8 mouse cellular contexts compared by ENCODE assay signal in the genomic region with DNA sequence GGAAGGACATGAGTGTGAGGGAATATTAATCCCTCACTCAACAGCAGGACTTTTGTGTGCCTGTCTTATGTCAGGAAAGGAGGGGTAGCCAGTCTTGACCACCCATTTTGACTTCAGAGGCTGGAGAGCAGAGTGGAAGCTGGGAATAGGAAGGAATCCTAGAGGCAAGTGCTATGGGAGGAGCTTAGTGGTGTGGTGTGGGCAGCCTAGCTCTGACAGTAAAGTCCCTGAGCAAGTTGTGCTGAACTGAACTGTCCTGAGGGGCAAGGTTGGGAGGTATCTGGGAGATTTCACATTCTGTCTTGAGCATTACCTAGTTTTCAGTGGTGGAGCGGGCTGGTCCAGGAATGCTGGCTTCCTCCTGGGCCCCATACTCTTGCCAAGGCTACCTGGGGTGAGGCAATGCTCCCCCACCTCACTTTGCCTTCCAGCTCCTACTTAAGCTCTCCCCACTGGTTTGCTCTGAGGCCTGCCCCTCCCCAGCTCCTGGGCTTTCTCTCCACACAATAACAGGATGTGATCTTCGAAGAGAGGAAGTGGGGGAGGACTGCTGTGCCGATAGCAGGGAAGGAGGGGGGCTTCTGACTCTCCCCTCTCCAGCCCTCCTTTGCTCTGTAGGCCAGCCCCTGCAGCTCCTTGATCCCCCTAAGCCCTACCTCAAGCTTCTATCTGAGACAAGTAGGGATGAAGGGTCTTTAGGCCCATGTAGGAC. TPM values are rescaled to one million over a fixed set of nuclear protein-coding genes. Genes with fewer than 3 reads are reported as not detected.
DNase-seq lines count a peak whose midpoint lies in the region; ATAC-seq and TF ChIP-seq lines count a peak whose summit lies in the region.

No protein-coding gene starts in this region.

- H3K9me3 ChIP-seq in hindbrain, embryonic 10.5 days, result no peaks in the 10 kb centered on the region
- H3K9me3 ChIP-seq in hindbrain, embryonic 16.5 days (ENCODE audit: control insufficient read depth, low read length), result no peaks in the 10 kb centered on the region
- no peaks in the 10 kb centered on the region for H3K9me3 ChIP-seq in limb, embryonic 12.5 days
- no peaks in the 10 kb centered on the region for H3K9me3 ChIP-seq in stomach, embryonic 16.5 days (replicated peaks; ENCODE audit: control insufficient read depth, low read length)

- no peak for TF ChIP-seq CTCF in cerebellum, adult 2 months (IDR thresholded peaks at IDR 0.05; ENCODE audit: borderline replicate concordance, insufficient read depth, low read depth, low read length)

- H3K4me3 ChIP-seq in hindbrain, embryonic 10.5 days, result no peak overlapping the region
- no peak overlapping the region for H3K4me3 ChIP-seq in hindbrain, embryonic 16.5 days (ENCODE audit: low read length)
- H3K4me3 ChIP-seq in limb, embryonic 12.5 days (replicated peaks), result no peak overlapping the region
- no peak overlapping the region for H3K4me3 ChIP-seq in stomach, embryonic 16.5 days (replicated peaks; ENCODE audit: low read length)
- H3K4me3 ChIP-seq in cerebellum, adult 2 months (replicated peaks; ENCODE audit: insufficient read depth, low read depth, low read length), result no peak overlapping the region

- TF ChIP-seq POLR2A in cerebellum, adult 2 months (IDR thresholded peaks at IDR 0.05; ENCODE audit: borderline replicate concordance, insufficient read depth, low read length), result no peak

- ATAC-seq in hindbrain, embryonic 16.5 days, result no peak
- peak; percentile 19; the same call in 1 of the 2 replicates for ATAC-seq in limb, embryonic 12.5 days (ENCODE audit: insufficient number of reproducible peaks, insufficient read depth, low FRiP score, low TSS enrichment, low read depth)
- ATAC-seq in stomach, embryonic 16.5 days (ENCODE audit: insufficient read depth, low FRiP score), result peak; percentile 31; the same call in 1 of the 2 replicates

- H3K27ac ChIP-seq in hindbrain, embryonic 10.5 days, result peak overlapping the region; percentile 29; the same call in 1 of the 2 replicates
- H3K27ac ChIP-seq in hindbrain, embryonic 16.5 days (ENCODE audit: low read depth, low read length), result no peak overlapping the region
- no peak overlapping the region for H3K27ac ChIP-seq in limb, embryonic 12.5 days
- peak overlapping the region; percentile 22 for H3K27ac ChIP-seq in stomach, embryonic 16.5 days (ENCODE audit: low read length)
- H3K27ac ChIP-seq in cerebellum, adult 2 months (ENCODE audit: insufficient read depth, low read length), result no peak overlapping the region

- peaks cover 26% of the 10 kb centered on the region for H3K4me1 ChIP-seq in hindbrain, embryonic 10.5 days (replicated peaks)
- H3K4me1 ChIP-seq in hindbrain, embryonic 16.5 days (ENCODE audit: control insufficient read depth, insufficient read depth, low read depth, low read length), result peaks cover 15% of the 10 kb centered on the region
- peaks cover 9% of the 10 kb centered on the region; the same call in 1 of the 2 replicates for H3K4me1 ChIP-seq in limb, embryonic 12.5 days (replicated peaks)
- H3K4me1 ChIP-seq in stomach, embryonic 16.5 days (ENCODE audit: control insufficient read depth, insufficient read depth, low read length), result 0 out of 2 replicates have a peak, but pooled peaks cover 5% of the 10 kb centered on the region
- H3K4me1 ChIP-seq in cerebellum, adult 2 months (ENCODE audit: control insufficient read depth, insufficient read depth, low read length), result no peaks in the 10 kb centered on the region

- no peak overlapping the region for H3K4me2 ChIP-seq in hindbrain, embryonic 16.5 days (ENCODE audit: low read length)
- H3K4me2 ChIP-seq in limb, embryonic 12.5 days, result no peak overlapping the region
- H3K4me2 ChIP-seq in stomach, embryonic 16.5 days (ENCODE audit: low read depth, low read length), result no peak overlapping the region

- 46% methylated on average over 3 of the region's 3 CpGs for WGBS in hindbrain, embryonic 10.5 days
- 44% methylated on average over 3 of the region's 3 CpGs for WGBS in hindbrain, embryonic 16.5 days
- WGBS in limb, embryonic 12.5 days, result 57% methylated on average over 3 of the region's 3 CpGs
- 34% methylated on average over 3 of the region's 3 CpGs for WGBS in stomach, embryonic 16.5 days
- 55% methylated on average over 3 of the region's 3 CpGs for WGBS in cerebellum, adult 2 months

- no peak overlapping the region for H3K9ac ChIP-seq in hindbrain, embryonic 16.5 days (ENCODE audit: low read depth, low read length)
- H3K9ac ChIP-seq in limb, embryonic 12.5 days (replicated peaks), result no peak overlapping the region
- H3K9ac ChIP-seq in stomach, embryonic 16.5 days (ENCODE audit: low read length), result no peak overlapping the region

- no peak for DNase-seq in hindbrain, embryonic 10.5 days (ENCODE audit: low spot score)
- peak; percentile 49 to 74 for DNase-seq in heart, adult 9 months (ENCODE audit: low spot score in 2 of 2)
- DNase-seq in ovary, adult 18-20 months (ENCODE audit: low spot score), result no peak
- DNase-seq in frontal cortex, postnatal 14 days (ENCODE audit: low spot score in 2 of 2), result no peak
- no peak for DNase-seq in cerebellum, adult 2 months

- H3K27me3 ChIP-seq in hindbrain, embryonic 10.5 days (ENCODE audit: insufficient read depth, poor library complexity, severe bottlenecking), result peaks cover 40% of the 10 kb centered on the region
- no peaks in the 10 kb centered on the region for H3K27me3 ChIP-seq in hindbrain, embryonic 16.5 days (replicated peaks; ENCODE audit: control insufficient read depth, insufficient read depth, low read length)
- H3K27me3 ChIP-seq in limb, embryonic 12.5 days, result peaks cover 19% of the 10 kb centered on the region; the same call in 1 of the 2 replicates
- H3K27me3 ChIP-seq in stomach, embryonic 16.5 days (ENCODE audit: control insufficient read depth, insufficient read depth, low read length), result no peaks in the 10 kb centered on the region
- H3K27me3 ChIP-seq in cerebellum, adult 2 months (ENCODE audit: control insufficient read depth, insufficient read depth, low read length), result no peaks in the 10 kb centered on the region

- no peaks in the 10 kb centered on the region for H3K36me3 ChIP-seq in hindbrain, embryonic 10.5 days
- H3K36me3 ChIP-seq in hindbrain, embryonic 16.5 days (ENCODE audit: control insufficient read depth, insufficient read depth, low read length), result no peaks in the 10 kb centered on the region
- no peaks in the 10 kb centered on the region for H3K36me3 ChIP-seq in limb, embryonic 12.5 days
- H3K36me3 ChIP-seq in stomach, embryonic 16.5 days (ENCODE audit: control insufficient read depth, insufficient read depth, low read length), result no peaks in the 10 kb centered on the region

RNA-seq across cellular contexts. Expression of a gene that starts 13.1 kb away (rescaled TPM):
- 8.1 and 12.5 TPM in 2 replicates for polyA plus RNA-seq in hindbrain, embryonic 10.5 days (2016; fragmentation: Nextera tagmentation; extraction: Ambion mirVana)
- polyA plus RNA-seq in hindbrain, embryonic 16.5 days (2015; fragmentation: Nextera tagmentation; extraction: Ambion mirVana), result 2.3 and 3.0 TPM in 2 replicates
- 9.3 and 11.2 TPM in 2 replicates for polyA plus RNA-seq in limb, embryonic 12.5 days (2016; fragmentation: Nextera tagmentation; extraction: Ambion mirVana)
- polyA plus RNA-seq in stomach, embryonic 16.5 days (2015; fragmentation: Nextera tagmentation; extraction: Ambion mirVana), result 130 and 180 TPM in 2 replicates
- 0.74 and 1.0 TPM in 2 replicates for polyA plus RNA-seq in cerebellum, adult 2 months (2012; rRNA removed)

RNA-seq across cellular contexts. Expression of a gene that starts 19.1 kb away (rescaled TPM):
- polyA plus RNA-seq in hindbrain, embryonic 10.5 days (2016; fragmentation: Nextera tagmentation; extraction: Ambion mirVana), result 3.2 and 4.7 TPM in 2 replicates
- polyA plus RNA-seq in hindbrain, embryonic 16.5 days (2015; fragmentation: Nextera tagmentation; extraction: Ambion mirVana), result 1.2 and 2.0 TPM in 2 replicates
- polyA plus RNA-seq in limb, embryonic 12.5 days (2016; fragmentation: Nextera tagmentation; extraction: Ambion mirVana), result 1.4 and 1.9 TPM in 2 replicates
- 0.59 and 1.1 TPM in 2 replicates for polyA plus RNA-seq in stomach, embryonic 16.5 days (2015; fragmentation: Nextera tagmentation; extraction: Ambion mirVana)
- 2.1 and 2.7 TPM in 2 replicates for polyA plus RNA-seq in cerebellum, adult 2 months (2012; rRNA removed)

RNA-seq across cellular contexts. Expression of a gene that starts 58.7 kb away (rescaled TPM):
- 0.40 and 0.82 TPM in 2 replicates for polyA plus RNA-seq in hindbrain, embryonic 10.5 days (2016; fragmentation: Nextera tagmentation; extraction: Ambion mirVana)
- 11.6 and 11.8 TPM in 2 replicates for polyA plus RNA-seq in hindbrain, embryonic 16.5 days (2015; fragmentation: Nextera tagmentation; extraction: Ambion mirVana)
- not detected in 2 replicates for polyA plus RNA-seq in limb, embryonic 12.5 days (2016; fragmentation: Nextera tagmentation; extraction: Ambion mirVana)
- polyA plus RNA-seq in stomach, embryonic 16.5 days (2015; fragmentation: Nextera tagmentation; extraction: Ambion mirVana), result 0.46 and 0.61 TPM in 2 replicates
- polyA plus RNA-seq in cerebellum, adult 2 months (2012; rRNA removed), result 6.6 and 7.4 TPM in 2 replicates

Comparison
In these comparisons a context has a peak if more than half of its experiments do, and no peak if none do; other contexts are left out.
1. H3K27ac ChIP-seq: peak in hindbrain, embryonic 10.5 days (single experiment) and stomach, embryonic 16.5 days (single experiment); none in hindbrain, embryonic 16.5 days (single experiment), limb, embryonic 12.5 days (single experiment) and cerebellum, adult 2 months (single experiment).
2. DNase-seq: peak in heart, adult 9 months (2 of 2); none in hindbrain, embryonic 10.5 days (single experiment), ovary, adult 18-20 months (single experiment), frontal cortex, postnatal 14 days (0 of 2) and cerebellum, adult 2 months (0 of 2).